Mouse (Mus musculus) layer of hippocampus, adult 9-10 months (tissue): ENCODE data around the gene Plekhg3.

Experiments
- DNase-seq: peaks from one replicate; pipeline ENCODE4 v3.0.0; 2022; ENCODE audit warnings: low spot score

The Plekhg3 gene

GRCm38 (mm10) chr12:76552321-76552720, 21.6 kb downstream of the Plekhg3 start:
- no peak for DNase-seq

- no peak for DNase-seq
These were observed 22.3 kb downstream of the Plekhg3 start for GRCm38 (mm10) chr12:76552958-76553357.

- no peak for DNase-seq
These were observed 23.2 kb downstream of the Plekhg3 start for GRCm38 (mm10) chr12:76553917-76554316.

GRCm38 (mm10) chr12:76554392-76554791, 23.7 kb downstream of the Plekhg3 start:
- DNase-seq, result no peak

GRCm38 (mm10) chr12:76554871-76555386, 24.2 kb downstream of the Plekhg3 start:
- no peak for DNase-seq

DNA sequence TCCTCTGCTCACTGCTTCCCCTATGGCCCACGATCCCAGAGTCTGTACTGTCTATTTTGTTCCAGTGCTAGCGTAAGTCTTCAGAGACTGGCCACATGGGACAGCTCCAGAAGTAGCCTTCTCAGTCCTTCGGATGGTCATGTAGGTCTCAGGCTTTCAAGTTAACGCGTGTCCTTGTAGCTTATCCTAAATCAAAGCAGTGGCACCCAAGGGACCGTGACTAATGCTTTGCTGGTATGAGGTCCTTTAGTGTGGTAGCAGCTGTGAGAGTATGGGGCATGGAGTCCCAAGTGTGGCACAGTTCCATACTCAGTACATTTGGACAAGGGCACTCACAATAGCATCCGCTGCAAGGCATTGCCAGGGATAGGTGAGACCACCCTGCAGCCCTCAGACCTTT, 25.5 kb downstream of the Plekhg3 start:
- no peak for DNase-seq

DNA sequence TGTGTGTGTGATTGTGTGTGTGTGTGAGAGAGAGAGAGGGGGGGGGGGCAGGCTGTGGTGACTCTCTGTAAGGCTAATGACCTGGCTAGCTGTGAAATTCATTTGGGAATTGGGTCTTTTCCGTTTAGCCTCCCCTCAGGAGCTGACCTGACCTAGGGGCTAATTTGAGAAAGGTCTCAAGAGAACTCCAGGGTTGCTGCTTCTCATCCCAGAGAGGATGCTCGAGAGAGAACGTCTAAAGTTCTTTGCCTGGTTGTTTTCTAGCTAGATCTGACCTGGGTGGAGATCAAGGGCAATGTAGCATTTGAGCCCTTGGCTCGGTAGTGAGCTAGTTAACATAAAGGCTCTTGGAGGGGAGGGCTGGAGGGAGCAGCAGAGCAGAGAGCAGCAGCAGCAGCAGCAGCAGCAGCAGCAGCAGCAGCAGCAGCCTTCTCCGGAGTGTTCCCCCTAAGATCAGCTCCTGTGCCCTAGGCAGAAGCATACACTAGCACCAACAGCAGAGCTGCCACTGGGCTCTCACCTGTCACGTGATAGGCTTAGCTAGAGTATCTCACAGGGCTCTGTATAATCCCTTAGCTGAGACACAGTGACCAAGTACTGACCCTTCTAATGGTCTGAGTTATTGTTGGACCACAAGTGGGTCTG, 26.2 kb downstream of the Plekhg3 start:
- no peak for DNase-seq

- no peak for DNase-seq
These were observed 27.5 kb downstream of the Plekhg3 start for GRCm38 (mm10) chr12:76558206-76558605.

DNA sequence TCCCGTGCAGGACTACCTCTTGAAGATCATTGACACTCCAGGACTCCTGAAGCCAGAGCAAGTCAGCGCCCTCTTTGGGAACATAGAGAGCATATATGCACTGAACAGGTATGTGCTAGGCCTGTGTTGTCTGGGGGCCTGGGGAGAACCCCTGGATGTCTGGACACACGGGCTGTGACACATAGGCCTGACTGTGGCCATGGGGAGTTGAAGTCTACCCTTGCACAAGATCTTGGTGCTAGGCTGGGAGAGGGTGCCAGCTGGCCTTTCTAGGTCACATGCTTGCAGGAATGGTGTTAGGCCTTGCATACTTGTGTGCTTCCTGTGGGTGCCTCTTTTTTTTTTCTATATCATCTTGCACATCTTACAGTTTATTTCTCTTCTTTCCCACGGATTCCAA, 31.5 kb downstream of the Plekhg3 start:
- no peak for DNase-seq

GRCm38 (mm10) chr12:76566284-76566683, 35.6 kb downstream of the Plekhg3 start:
- DNase-seq, result no peak

- DNase-seq, result no peak
These were observed 39.7 kb downstream of the Plekhg3 start for GRCm38 (mm10) chr12:76570221-76570940.

- no peak for DNase-seq
These were observed 40.6 kb downstream of the Plekhg3 start for GRCm38 (mm10) chr12:76571266-76571665.

- no peak for DNase-seq
These were observed 41.9 kb downstream of the Plekhg3 start for GRCm38 (mm10) chr12:76572261-76573251.

DNA sequence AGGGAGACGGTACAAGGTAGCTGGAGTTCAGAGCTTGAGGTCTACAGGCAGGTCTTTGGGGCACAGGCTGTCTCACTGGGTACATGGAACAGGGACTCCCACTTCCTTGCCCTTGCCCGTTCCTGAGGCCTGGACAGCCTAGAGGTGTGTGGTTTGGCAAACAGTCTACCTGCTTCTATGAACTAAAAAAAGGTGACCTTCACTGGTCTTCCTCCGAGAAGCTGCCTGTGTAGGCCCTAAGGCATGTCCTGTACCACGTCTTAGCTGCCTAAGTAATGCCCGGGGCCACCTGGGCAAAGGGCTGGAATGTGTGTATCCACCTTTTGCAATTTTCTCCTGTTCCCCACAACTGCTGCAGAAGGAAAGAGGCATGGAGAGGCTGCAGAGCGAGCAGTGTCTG, 42.7 kb downstream of the Plekhg3 start:
- no peak for DNase-seq

DNA sequence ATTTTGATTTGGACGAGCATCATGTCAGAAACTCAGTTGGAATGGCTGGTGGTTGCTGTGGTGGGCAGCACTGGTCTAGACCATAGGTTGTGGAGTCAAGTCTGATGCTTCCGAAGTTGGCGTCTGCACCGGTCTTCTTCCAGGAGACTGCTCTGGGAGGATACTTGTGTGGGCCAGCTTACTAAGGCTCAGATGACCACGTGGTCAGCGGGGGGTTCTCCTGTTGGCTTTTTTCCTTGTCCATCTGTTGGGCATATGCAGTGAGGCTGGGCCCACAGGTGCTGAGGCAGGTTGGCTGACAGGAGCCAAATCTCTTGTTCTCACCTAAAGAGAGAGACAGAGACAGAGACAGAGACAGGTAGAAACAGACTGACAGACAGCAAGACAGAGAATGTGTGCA, 44.1 kb downstream of the Plekhg3 start:
- DNase-seq, result no peak

- no peak for DNase-seq
These were observed 45.4 kb downstream of the Plekhg3 start for GRCm38 (mm10) chr12:76576061-76576460.

- DNase-seq, result no peak
These were observed 46.1 kb downstream of the Plekhg3 start for GRCm38 (mm10) chr12:76576806-76577205.

DNA sequence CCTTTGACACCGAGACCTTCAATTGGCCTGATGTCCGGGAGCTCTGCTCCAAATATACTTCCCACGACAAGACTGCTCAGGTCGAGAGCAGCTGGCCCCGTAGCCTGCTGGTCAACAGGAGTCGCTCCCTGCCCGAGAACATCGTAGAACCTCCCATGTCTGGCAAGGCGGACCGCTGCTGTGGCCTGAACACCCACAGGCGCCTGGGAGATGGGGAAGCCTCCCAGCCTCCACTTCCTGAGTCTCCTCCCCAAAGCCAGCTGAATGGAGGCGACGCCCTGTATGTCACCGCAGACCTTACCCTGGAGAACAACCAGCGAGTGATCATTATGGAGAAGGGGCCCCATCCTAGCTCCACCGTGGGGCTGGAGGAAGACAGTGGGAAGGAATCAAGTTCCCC, 47.2 kb downstream of the Plekhg3 start:
- DNase-seq, result no peak

- no peak for DNase-seq
These were observed 47.8 kb downstream of the Plekhg3 start for GRCm38 (mm10) chr12:76578465-76578864.

DNA sequence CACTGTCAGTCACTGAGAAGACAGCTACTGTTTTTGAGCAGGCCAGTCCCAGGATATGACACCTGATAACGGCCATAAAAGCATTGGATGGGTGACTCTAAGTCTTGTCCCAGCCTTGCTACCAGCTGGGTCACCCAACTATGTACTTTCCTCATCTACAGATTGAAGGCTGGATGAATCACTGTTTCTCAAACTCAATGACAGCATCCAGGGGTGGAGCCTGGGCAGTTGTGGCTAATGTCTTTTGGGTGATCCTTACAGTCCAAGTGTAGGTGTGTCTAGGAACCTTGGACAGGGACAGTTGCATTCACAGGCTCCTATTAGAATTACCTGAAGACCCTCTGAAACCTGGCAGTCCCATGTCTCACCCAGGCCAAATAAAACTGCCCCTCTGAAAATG, 49.1 kb downstream of the Plekhg3 start:
- no peak for DNase-seq

DNA sequence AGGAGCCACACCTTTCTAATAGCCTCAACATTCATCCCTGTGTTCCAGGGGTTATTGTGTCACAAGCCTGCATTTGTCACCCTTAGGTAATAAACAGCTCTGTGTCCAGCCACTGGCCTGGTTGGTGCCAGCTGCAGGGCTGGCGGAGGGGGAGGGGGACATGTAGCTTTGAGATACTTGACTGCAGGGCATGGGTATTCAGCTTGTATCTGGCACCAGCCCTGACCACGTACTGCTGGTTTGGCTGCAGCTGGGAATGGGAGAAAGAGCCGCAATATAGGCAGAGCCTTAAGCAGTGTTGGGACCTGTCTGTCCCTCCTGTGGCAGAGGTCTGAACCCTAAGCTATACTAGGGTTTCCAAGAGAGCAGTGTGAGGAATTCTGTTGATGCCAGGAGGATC, 51.4 kb downstream of the Plekhg3 start:
- no peak for DNase-seq

GRCm38 (mm10) chr12:76582841-76583240, 52.1 kb downstream of the Plekhg3 start:
- no peak for DNase-seq
